Mouse (Mus musculus) cerebellum, adult 9-11 months (tissue): ENCODE measurements around the gene March7.

ENCODE experiments used
- DNase-seq: peaks from one replicate; pipeline ENCODE4 v3.0.0; 2022

Gene March7

DNA sequence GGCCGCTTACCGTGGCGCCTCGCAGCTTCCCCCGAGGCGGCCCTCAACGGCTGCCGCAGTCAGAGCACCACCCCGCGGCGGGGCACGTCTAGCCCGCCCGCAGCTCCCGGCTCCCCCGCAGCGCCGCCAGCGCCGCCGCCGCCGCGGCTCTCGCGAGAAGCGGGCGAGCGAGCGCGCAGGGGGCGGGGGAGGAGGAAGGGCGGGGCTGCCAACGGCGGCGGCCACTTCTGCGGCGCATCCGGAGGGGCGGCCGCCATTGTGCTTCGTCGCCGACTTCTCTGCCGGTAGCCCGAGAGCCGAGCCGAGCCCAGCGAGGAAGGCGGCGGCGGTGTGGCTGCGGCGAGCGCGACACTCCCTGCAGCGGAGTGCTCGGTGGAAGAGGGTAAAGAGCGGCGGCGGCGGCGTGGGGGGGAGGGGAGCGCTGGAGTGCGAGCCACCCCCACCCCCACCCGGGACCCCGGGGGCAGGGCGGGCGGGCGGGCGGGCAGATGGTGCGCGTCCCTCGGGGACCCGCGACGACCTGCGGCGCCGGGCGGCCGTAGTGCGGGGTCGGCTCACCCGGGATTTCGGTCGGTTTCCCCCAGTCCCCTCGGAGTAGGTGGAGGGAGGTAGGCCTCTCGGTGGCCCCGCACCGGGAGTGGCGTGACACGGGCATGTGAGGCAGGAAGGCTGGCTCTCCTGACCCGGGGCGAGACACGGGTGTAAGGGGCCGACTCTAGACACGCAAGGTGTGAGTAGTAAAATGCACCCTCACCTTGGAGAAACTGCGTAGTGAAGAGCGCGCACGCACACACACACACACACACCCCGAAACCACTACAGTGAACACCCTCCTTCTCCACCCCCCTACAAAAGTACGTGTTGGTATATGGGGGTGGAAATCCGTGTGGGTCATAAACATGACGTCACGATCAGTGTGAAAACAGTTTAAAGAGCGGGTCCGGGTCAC is at the start of gene March7, which contains the start of gene Baz2b:
March7 (plus strand) TSS at position 185 of the 949 bp plus-strand sequence.
Baz2b (minus strand) TSS at position 137 of the 949 bp plus-strand sequence.
- peak; percentile 86 for DNase-seq

- no peak for DNase-seq
These were observed 45.9 kb upstream of the March7 start for GRCm38 (mm10) chr2:60163744-60164143.

- DNase-seq: no peak
These were observed 44.0 kb upstream of the March7 start for GRCm38 (mm10) chr2:60165679-60166078.

DNA sequence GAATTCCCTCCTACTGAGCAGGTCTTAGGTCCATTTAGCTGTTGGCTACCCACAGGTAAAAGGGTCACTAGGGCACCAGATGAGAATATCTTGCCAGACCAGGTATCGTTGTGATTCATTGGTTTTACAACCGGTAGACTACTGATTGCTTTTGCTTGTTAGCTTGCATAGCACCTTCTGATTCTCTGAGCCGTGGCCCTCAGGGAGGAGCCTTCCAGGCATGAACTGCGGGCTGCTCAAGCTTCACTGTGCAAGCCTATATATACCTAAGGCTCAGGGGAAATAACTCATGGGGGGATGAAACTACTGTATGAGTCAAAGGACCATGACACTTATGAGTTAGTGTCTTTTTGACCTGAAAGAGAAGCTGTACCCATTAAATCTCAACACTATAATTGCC is 42.8 kb upstream of the March7 start:
- DNase-seq: no peak

DNA sequence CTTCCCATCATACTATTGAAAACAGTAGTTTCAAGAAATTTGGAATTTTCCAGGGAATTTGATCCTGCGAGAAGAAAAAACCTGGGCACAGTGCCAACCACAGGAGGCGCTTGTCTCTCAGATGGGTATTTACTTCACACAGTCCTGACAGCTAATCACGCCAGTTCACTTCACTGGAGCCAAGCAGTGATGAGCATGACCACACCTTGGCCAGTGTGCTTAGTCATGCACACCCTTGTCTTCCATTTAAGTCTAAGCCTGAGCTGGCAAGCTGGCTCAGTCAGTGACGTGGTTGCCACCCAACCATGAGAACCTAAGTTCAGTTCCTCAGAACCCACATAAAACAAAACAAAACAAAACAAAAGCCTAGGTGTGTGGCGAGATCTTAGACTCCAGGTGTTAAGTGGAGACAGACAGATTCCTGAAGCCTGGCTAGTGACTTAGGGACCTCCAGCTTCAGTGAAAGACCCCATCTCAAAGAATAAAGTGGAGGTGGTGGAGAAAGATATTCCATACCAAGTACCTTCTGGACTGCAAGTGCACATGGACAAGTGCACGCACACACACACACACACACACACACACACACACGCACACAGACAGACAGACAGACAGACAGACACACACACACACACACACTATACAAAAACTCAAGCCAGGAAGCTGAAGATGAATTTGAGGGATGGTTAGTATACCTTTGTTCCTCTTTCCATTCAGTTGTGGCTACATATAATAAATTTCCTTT is 37.7 kb upstream of the March7 start:
- DNase-seq: peak; percentile 41

GRCm38 (mm10) chr2:60172531-60172914 is 37.2 kb upstream of the March7 start:
- DNase-seq: no peak

DNA sequence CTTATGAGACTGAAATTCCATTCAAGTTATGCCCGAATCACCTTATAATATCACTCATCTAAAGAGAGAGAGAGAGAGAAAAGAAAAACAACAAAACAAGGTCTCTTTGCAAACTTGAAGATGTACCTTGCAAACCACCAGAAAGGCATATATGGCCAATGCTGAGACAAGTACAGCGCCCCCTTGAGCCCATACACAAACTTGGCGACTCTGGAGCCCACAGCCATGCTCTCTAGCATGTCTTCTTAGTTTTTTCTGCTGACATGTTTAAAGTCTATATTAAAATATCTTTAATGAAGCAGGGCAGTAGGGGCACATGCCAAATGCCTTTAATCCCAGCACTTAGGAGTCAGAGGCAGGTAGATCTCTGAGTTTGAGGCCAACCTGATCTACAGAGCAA is 36.5 kb upstream of the March7 start:
- no peak for DNase-seq

GRCm38 (mm10) chr2:60173595-60173994 is 36.1 kb upstream of the March7 start:
- no peak for DNase-seq

DNA sequence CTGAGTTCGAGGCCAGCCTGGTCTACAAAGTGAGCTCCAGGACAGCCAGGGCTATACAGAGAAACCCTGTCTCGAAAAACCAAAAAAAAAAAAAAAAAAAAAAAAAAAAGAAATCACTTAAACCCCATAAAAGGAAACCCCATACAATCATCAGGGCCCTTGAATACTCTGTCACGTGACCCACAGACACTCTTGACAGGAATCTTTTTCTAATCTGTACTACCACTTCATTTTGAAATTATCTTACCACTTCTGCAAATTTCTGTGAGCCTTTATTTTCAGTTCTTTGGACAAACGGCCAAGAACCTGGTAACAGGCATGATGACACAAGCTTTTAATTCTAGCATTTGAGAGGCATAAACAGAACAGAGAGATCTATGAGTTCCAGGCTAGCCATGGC is 34.6 kb upstream of the March7 start:
- no peak for DNase-seq

DNA sequence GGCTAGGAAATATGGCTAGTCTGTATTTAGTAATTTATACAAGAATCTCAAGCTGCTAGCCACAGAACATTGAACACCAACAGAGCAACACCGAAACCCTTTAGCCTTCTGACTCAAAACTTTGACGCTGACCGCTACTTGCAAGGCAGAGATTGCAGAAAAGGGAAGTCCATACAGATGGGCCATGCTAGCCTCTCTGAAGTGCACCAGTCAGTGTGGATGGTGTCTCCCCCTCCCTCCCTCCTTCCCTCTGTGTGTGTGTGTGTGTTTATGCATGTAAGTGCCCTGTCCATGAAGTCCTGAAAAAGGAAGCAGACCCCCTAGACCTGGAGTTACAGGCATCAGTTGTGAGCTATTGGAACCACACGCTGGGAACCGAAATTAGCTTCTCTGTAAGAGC is 33.6 kb upstream of the March7 start:
- DNase-seq: no peak

DNA sequence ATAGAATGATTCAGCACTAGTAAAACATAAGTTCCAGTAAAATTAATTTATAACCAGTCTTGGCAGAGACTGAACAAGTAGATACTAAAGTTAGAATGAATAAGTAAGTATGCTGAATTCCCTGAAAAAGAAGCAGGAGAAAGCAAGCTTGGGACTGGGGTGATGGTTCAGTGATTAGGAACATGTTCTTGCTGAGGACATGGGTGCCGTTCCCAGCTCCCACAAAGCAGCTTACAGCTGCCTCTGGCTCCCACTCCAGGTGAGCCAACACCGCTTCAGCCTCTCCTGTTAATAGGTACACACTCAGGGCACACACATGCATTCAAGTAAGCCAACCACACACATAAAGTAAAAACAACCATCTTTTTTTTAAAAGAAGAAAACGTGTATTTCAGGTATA is 32.2 kb upstream of the March7 start:
- DNase-seq: no peak

DNA sequence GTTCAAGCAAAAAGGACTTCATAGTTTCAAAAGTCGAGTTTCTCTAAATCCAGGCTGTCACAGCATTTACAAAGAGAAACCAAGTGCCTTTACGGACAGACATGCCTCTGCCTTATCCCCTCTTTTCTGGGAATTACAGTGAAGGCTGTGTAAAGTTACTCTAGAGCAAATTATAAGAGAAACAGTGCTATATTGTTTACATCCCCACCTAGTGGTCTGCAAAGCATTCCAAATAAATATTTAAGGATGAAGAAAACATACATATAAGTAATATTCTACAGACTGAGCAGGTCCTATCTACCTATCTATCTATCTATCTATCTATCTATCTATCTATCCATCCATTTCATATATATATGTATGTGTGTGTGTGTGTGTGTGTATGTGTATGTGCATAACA is 28.0 kb upstream of the March7 start:
- no peak for DNase-seq

DNA sequence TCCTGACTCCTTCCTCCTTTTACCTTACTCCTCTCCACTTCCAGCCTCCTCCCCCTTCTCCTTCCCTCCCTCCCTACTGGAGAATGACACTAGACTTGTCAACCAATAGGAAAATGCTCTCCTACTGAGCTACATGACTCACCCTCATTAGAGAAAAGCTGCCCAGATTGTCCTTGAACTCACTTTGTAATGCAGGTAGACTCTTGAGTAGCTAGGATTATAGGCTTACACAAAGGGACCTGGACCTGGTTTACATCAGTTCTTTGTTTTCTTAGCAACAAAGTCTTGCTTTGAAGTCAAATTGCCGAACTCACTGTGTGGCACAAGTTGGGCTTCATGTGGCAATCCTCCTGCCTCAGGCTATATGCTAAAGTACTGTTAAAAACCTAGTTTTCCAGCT is 12.8 kb upstream of the March7 start:
- DNase-seq: no peak

GRCm38 (mm10) chr2:60200051-60200562 is 9.6 kb upstream of the March7 start:
- no peak for DNase-seq

GRCm38 (mm10) chr2:60200667-60201066 is 9.0 kb upstream of the March7 start:
- DNase-seq: no peak

- DNase-seq: no peak
These were observed 6.7 kb upstream of the March7 start for GRCm38 (mm10) chr2:60202900-60203530.

DNA sequence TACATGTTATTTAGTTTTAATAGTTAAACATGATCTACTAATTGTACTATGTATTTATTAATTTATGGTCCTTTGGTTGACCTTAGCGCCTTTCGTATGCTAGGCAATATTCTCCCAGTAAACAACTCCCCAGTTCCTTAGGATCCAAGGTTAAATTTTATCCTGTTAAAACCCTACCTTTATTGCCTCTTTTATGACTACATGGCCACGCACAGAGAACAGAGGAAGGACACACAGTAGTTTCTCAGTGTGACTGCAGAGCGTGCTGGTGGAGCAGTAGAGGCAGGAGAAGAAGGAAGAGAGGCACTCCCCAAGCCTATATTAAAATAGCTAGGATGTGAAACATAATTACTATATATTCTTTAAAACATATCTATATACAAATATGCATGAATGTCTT is 6.0 kb upstream of the March7 start:
- no peak for DNase-seq

DNA sequence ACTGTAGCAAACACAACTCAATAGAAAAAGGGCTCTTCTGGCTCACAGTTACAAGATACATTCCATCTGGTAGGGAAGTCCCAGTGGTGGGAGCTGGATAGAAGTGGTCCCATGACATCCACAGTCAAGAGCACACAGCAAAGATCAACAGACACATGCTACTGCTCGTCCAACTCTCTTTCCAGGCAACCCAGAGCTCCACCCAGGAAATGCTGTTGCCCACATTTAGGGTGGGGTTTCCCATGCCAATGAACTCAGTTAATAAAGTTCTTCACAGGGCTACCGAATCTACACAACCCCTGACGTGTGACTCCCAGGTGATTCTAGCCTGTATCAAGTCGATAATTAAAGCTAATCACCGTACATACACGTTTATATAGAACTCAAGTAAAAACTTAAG is 5.5 kb upstream of the March7 start:
- no peak for DNase-seq

DNA sequence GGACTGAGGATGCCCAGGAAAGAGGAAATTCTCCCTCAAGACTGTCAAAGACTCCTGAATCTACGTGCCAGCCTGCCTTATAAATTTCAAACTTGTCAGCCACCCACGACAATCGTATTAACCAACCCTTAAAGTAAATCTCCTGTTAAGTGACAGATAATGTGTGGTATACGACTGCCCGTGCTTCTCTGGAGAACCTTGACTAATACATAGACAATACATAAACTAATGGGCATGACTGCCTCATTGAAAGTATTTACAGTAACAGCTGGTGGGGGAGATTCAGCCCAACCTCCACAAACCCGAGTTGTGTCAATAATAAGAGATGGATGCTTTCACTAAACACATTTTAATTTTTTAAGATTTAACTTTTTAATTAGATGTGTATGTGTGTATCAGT is 3.9 kb upstream of the March7 start:
- DNase-seq: no peak

GRCm38 (mm10) chr2:60209122-60209611 is 520 bp upstream of the March7 start:
- DNase-seq: peak; percentile 71

DNA sequence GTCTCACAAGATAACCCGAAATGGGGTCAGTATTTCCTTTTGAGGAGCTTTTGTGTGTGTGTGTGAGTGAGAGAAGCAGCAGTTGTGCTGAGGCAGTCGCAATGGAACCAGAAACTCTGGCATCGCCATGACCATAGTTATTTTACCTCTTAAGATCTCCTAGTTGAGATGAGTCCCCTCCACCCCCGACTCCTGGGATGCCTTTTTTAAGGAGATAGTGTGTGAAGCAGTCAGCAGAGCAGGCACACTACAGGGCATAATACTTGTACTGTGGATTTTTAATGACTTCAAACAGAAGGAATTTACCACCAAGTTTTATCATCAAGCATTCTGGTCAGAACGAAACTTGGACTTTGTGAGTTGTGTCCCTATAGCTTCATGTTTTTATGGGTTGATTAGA is 1.1 kb downstream of the March7 start:
- no peak for DNase-seq

GRCm38 (mm10) chr2:60212488-60212887 is 2.8 kb downstream of the March7 start:
- no peak for DNase-seq

- no peak for DNase-seq
These were observed 5.0 kb downstream of the March7 start for GRCm38 (mm10) chr2:60214683-60215082.
